ENCODE assay signal across 31 mouse cellular contexts in the genomic region with DNA sequence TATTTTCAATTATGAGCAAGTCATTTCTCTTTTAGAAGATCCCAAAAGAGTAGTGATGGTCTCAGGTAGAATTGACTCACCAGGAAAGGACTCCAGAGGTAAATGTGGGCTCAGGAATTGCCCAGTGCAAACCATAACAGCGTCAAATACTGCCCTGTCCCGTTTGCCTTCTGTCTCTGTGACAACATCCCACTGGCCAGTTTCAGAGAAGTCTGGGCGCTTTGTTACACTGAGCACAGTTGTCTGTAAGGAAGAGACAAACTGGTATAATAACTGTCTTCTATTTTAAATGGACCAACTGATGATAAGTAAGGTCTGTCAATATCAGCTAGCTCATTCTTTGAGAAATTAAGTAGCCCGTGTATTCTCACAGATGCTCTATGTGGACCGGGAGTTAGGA. TPM values are rescaled to one million over a fixed set of nuclear protein-coding genes. Genes with fewer than 3 reads are reported as not detected.
"Had no signal": no experiment of that assay in that cellular context is flagged by ENCODE, and none has a peak within 500 bp of the region (broad histone marks: within the 10 kb centered on the region; RNA-seq: fewer than 3 reads in every experiment).

No protein-coding gene starts in this region.

- ATAC-seq: forebrain, embryonic 13.5 days; forebrain, embryonic 14.5 days; forebrain, embryonic 15.5 days; forebrain, embryonic 16.5 days; forebrain, postnatal 0 days had no signal

- H3K4me3 ChIP-seq: embryonic facial prominence, embryonic 10.5 days; embryonic facial prominence, embryonic 12.5 days; embryonic facial prominence, embryonic 13.5 days; embryonic facial prominence, embryonic 15.5 days; erythroblast, embryonic 14.5 days; forebrain, embryonic 10.5 days; forebrain, embryonic 12.5 days; forebrain, embryonic 13.5 days; forebrain, embryonic 15.5 days; gastrocnemius, adult 2 months; heart, adult 2 months had no signal

- H3K4me2 ChIP-seq: embryonic facial prominence, embryonic 12.5 days; embryonic facial prominence, embryonic 13.5 days; embryonic facial prominence, embryonic 15.5 days; forebrain, embryonic 12.5 days; forebrain, embryonic 13.5 days; forebrain, embryonic 15.5 days had no signal

- H3K9me3 ChIP-seq: embryonic facial prominence, embryonic 10.5 days; embryonic facial prominence, embryonic 12.5 days; embryonic facial prominence, embryonic 13.5 days; embryonic facial prominence, embryonic 15.5 days; forebrain, embryonic 10.5 days; forebrain, embryonic 12.5 days; forebrain, embryonic 13.5 days; forebrain, embryonic 15.5 days had no signal

- H3K4me1 ChIP-seq: embryonic facial prominence, embryonic 10.5 days; embryonic facial prominence, embryonic 12.5 days; embryonic facial prominence, embryonic 13.5 days; embryonic facial prominence, embryonic 15.5 days; forebrain, embryonic 10.5 days; forebrain, embryonic 12.5 days; forebrain, embryonic 13.5 days; forebrain, embryonic 15.5 days had no signal

- H3K9ac ChIP-seq: embryonic facial prominence, embryonic 12.5 days; embryonic facial prominence, embryonic 13.5 days; embryonic facial prominence, embryonic 15.5 days; forebrain, embryonic 12.5 days; forebrain, embryonic 13.5 days; forebrain, embryonic 15.5 days; forebrain, postnatal 0 days had no signal

- DNase-seq: cerebellum, adult 2 months; cerebellum, adult 8-10 months; cerebellum, adult 9-10 months; cerebellum, adult 9-11 months; cerebellum, postnatal 10 days; cerebellum, postnatal 14 days; cerebellum, postnatal 25 days; cerebellum, postnatal 36 days; embryo, embryonic 11 days; forebrain, postnatal 0 days; gastrocnemius, adult 2 months; gastrocnemius, postnatal 10 days; gastrocnemius, postnatal 14 days; gastrocnemius, postnatal 25 days; gastrocnemius, postnatal 36 days; heart, adult 11 months; heart, adult 18-20 months; heart, adult 2 months had no signal

- H3K27me3 ChIP-seq: embryonic facial prominence, embryonic 12.5 days; embryonic facial prominence, embryonic 13.5 days; embryonic facial prominence, embryonic 15.5 days; forebrain, embryonic 12.5 days; forebrain, embryonic 13.5 days; forebrain, embryonic 15.5 days had no signal

- H3K27ac ChIP-seq: embryonic facial prominence, embryonic 10.5 days; embryonic facial prominence, embryonic 12.5 days; embryonic facial prominence, embryonic 13.5 days; embryonic facial prominence, embryonic 15.5 days; forebrain, embryonic 10.5 days; forebrain, embryonic 12.5 days; forebrain, embryonic 13.5 days; forebrain, embryonic 15.5 days; gastrocnemius, adult 2 months; heart, adult 2 months had no signal

- H3K36me3 ChIP-seq: embryonic facial prominence, embryonic 10.5 days; embryonic facial prominence, embryonic 12.5 days; embryonic facial prominence, embryonic 13.5 days; embryonic facial prominence, embryonic 15.5 days; forebrain, embryonic 10.5 days; forebrain, embryonic 12.5 days; forebrain, embryonic 15.5 days had no signal

RNA-seq across cellular contexts. Expression of gene Fmo4, which starts 6.3 kb away (rescaled TPM):
- total RNA-seq: common myeloid progenitor, adult 5-6 weeks; gastrocnemius, adult 2 months; granulocyte monocyte progenitor cell, adult 5-6 weeks; heart, adult 18-20 months had no signal
- polyA plus RNA-seq: erythroblast, embryonic 14.5 days had no signal

RNA-seq across cellular contexts. Expression of gene Fmo1, which starts 59.0 kb away (rescaled TPM):
- polyA plus RNA-seq: erythroblast, embryonic 14.5 days had no signal
